Mouse (Mus musculus) adrenal gland, postnatal 25 days (tissue): ENCODE measurements around the gene Ifitm1. TPM values are rescaled to one million over a fixed set of nuclear protein-coding genes. Genes with fewer than 3 reads are reported as not detected.
"Not testable (repeated sequence)": the region's sequence is repeated elsewhere in the genome, so short reads cannot be mapped to it uniquely, and the experiment has no call there.

Source experiments
- DNase-seq: peaks from one replicate; pipeline ENCODE4 v3.0.0; 2021; ENCODE audit warnings: mixed read lengths
- total RNA-seq: library from RNA; stranded (reverse); gene quantifications from 2 replicates; pipeline ENCODE4 v1.2.3, GENCODE M21; 2021

Gene Ifitm1
- total RNA-seq, 1 experiment from 2014 or later = 3.9 TPM

GRCm38 (mm10) chr7:140951051-140951450 lies 16.0 kb upstream of the Ifitm1 start:
- DNase-seq = no peak

DNA sequence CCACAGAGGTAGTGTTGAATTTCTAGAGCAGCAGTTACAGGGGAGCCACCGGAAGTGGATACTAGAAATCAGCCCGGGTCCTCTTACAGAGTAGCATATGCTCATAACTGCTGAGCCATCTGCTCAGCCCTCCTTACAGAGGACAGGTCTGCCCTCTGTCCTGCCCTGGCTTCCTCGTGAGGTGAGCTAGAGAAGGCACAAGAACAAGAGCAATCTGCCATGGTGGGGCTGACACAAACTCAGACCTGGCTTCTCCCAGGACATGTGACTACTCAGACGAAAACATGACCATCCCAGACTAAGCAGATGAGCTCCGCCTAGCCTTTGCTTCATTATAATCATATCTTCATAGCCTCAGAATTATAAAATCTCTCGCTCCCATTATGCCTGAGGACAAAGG lies 15.3 kb upstream of the Ifitm1 start:
- DNase-seq = no peak

- DNase-seq = no peak
Observed at GRCm38 (mm10) chr7:140952441-140952840, 14.6 kb upstream of the Ifitm1 start.

DNA sequence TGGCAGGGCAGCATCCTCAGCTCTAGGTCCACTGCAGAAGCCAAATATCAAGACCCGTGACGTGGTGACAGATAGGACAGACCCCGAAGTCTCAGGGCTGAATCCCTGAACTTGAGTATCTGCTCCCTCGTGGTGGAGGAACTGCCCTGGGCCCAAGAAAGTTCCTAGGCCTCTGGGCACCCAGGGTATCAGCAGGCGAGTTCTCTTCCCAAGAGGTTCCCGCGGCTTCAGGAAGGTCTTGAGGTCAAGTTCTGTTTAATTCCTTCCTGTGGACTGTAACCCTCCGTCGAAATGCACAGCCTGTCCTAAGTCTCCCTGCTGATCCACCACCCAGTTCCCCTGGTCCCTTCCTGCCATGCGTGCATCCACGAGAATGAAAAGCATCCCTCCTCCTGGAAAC lies 13.9 kb upstream of the Ifitm1 start:
- DNase-seq = no peak

DNA sequence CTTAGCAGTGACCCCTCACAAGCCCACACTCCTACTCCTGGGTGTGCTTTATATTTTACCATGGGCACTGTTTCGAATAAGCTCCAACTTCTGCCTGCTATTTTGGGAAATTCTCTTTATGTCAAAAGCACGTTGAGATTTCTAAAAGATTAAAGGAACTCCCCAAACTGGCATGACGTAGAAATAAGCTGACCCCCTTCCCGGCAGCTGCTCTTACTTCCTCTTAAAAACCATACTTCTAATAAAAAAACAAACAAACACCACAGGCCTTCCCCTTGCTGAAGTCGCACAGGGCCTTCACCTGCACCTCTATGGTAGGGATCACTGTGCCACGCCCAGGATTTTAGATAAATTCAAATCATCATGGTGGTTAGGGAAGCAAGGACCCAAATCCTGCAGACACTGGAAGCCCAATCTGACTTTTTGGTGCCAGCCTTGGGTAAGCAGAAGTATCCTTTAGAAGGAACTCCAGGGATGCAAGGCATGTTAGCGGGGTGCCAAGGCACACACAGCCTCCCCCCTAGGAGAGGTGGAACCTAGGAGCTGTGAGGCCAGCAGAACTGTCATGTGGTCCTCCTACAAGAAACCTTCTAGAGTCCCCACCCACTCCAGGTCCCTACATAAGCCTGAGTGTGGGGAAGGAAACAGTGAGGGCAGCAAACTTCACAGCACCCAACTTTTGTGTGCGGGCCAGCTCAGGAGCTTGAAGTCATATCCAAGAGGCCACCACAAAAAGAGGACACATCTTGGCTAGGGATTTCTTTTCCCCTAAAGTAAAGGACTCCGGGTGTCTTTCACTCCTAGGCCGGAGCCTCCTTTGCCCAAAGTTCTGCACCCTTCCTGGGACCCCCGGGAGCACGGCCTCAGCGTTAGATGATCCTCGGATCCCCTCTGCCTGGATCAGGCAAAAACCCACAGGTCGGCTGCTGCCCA lies 13.0 kb upstream of the Ifitm1 start:
- no peak for DNase-seq

DNA sequence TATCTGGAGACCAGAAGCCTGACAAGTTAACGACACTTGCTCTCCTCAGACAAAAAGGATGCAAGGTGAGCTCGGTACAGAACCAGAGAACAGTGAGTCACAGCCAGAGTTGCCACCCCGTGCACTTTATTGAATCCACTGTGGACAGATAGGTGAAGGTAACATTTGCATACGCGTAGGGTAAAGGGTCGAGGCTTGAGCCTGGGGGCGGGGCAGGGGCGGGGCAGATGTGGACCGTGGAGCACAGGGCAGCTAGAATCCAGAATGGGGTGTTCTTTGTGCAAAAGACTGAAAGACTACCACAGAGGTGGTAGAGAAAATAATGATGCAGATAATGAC lies 12.3 kb upstream of the Ifitm1 start:
- DNase-seq = no peak

- DNase-seq = no peak
Observed at GRCm38 (mm10) chr7:140955342-140955741, 11.7 kb upstream of the Ifitm1 start.

DNA sequence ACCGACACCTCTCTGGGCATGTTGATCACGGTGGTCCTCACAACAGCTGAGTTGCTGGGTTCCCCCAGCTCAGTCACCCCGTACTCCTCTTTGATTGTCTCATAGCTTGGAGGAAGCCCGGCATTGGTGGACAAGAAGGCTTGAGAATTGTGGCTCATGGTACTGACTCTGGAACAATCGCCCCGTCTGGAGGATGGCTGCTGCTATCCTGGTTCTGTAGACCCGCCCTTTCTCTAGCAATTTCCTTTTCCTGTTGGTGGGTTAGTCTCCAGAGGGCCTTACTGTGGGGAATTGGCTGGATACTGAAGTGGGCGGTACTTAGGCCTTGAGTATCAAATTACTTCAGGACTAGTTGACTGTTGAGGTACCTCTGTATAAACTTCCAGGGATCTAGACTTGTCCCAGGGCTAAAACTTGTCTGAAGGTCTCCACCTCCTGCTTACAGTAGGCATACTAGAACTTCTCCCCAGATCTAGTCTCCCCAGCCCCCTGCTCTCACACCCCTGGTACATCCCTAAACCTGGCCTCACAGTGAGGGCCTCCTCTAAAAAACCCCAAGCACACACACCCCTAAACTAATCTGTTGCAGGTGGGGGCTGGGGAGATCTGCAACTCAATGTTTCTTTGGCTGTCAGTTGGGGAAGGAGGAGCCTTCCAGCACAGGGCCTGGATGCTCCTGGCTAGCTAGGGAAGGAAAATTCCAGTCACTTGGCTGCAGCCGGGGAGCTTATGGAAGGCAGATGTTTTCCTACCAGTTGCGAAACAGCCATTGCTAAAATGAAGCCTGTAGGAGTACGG lies 11.1 kb upstream of the Ifitm1 start, which contains the start of the genes Gm45717 and Ifitm2:
TSS of gene Gm45717 (minus strand) at position 180 of the 798 bp plus-strand sequence.
TSS of gene Ifitm2 (minus strand) at position 230 of the 798 bp plus-strand sequence.
- peak; percentile 56 for DNase-seq

- no peak for DNase-seq
Observed at GRCm38 (mm10) chr7:140956556-140956869, 10.5 kb upstream of the Ifitm1 start.

DNA sequence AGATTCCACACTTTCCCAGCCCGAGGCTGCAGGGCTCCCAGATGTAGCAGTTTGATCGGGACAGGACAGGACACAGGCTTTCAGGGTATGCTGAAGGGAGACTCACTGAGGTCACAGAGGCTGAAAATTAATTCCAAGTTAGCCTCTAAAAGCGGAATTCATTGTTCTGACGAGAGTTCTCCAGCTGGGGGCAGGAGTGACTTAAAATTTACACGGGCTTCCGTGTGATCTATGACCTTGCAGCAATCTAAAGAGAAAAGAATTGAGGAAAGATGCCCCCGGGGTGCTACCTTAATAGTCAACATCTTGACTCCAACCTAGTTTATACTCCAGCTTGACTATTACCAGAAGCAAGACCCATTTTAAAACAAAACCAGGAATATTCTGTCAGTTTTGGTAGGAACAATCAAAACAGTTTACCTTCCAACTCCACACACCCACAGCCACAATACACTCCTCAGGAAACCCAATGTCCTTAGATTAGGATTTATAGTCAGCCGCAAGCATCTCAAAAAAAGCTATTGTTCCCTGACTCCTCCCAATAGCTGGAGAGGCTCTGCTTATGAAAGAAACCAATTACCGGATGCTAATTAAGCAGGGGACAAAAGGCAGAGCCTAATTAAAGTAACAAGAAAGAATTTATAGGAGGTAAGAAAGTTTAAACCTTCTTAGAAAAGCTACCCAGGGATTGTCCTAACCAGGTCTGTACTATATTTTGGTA lies 7.7 kb upstream of the Ifitm1 start:
- no peak for DNase-seq

DNA sequence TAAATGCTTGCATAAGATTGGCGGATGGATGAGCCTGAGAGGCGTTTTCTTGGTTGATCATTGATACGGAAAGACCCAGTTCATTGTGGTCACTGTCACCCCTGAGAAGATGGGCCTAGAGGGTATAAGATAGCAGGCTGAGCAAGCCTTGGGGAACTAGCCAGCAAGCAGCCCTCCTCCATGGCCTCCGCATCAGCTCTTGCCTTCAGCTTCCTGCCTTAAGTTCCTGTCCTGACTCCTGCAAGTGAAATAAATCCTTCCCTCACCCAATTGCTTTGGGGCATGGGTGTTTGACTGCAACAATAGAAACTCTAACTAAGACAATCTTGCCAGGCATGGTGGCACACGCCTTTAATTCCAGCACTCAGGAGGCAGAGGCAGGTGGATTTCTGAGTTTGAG lies 7.0 kb upstream of the Ifitm1 start:
- no peak for DNase-seq

DNA sequence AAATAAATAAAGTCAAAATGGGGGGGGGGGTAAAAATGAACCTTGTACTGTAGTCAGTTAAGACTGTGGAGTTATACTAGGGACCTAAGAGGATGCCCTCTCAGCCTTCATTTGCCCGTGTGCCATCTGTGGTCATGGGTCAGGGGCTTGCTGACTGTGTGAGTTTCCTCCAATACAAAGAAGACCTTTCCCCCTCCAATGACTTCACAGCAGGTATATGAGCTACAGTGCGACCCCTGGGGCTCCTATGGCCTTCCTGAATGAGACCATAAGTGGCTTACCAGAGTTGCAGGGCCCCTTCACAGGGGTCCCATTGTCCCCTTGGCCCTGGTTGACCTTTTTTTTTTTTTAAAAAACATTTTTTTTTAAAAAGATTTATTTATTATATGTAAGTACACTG lies 5.6 kb upstream of the Ifitm1 start:
- DNase-seq = no peak

DNA sequence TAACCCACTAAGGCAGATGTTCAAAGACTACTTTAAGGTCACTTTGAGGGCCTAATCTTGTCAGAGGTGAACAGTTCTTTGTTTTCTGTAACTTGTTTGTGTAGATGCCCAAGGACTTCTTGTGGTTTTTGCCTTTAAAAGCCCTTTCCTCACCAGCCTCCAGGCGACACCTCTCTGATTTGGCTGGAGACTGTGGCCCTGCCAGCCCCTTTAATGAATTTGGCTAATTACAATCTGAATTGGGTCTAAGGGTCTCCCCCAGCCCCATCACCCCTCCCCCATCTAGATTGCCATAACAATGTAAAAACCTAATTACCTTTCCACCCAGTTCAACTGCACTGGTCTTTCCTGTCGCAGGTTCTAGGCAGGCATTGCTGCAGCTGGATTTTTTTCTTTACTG lies 4.3 kb upstream of the Ifitm1 start:
- no peak for DNase-seq

GRCm38 (mm10) chr7:140967862-140968591 lies 1.0 kb downstream of the Ifitm1 start:
- no peak for DNase-seq

DNA sequence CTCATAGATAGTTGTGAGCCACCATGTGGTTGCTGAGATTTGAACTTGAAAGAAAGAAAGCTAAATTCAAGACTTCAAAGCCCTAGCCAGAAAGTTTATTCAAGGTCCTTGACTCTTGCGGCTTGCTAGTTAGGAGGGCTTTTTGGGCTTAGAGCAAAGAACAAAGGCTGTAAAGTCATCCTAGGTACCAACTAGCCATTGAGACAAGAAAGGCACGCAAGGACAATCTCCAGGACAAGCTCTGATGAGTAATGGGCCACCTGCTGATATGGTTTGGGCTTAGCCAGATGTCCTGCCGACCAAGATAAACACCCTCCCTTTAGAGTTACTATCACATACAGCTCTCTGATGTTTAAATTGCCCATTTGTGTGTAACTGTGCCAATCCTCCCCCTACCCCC lies 1.7 kb downstream of the Ifitm1 start:
- DNase-seq = not testable (repeated sequence)

DNA sequence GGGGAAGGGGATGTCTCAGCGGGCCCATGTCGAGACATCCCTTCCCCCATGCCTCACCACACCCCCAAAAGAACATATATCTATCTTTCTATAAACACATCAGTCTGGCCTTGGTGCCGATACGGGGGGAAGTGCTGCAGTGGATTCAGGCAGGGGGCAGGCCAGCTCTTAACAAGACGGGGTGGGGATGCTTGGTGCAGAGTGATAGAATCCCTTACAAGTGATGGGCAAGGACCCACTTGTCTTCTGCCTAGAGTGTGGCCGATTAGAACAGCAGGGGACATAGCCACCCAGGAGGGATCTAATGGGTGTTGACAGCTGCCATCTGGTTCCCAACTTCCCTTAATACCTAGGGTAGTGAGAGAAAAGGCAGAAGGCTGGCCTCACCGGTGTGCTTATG lies 3.9 kb downstream of the Ifitm1 start:
- DNase-seq = no peak

DNA sequence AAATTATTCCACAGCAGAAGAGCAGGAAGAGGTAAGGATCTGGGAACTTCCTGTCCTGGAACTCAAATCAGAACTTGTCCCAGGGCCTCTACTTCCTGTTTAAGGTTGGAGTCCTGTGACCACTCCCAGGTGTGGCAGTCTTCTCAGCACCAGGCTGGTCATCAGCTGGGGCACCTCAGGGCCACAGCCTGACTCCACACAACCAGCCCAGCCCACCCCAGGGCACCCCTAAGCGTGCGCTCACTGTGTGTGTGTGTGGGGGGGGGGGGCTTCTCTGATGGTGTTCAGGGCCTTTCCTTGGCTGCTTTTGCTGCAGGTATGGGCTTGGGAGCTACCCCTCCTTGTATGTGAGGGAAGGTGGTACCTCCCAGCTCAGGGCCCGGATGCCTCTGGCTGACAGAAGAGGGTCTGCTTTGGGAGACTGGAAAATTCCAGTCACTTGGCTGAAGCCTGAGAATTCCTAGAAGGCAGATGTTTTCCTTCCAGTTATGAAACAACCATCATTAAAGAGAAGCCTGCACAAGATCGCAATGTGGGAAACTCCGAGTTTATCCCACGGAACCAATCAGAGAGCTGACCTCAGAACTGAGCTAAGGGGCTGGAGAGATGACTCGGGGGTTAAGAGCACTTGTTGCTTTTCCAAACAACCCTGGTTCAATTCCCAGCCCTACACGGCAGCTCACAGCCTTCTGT lies 4.6 kb downstream of the Ifitm1 start:
- no peak for DNase-seq

- DNase-seq = no peak
Observed at GRCm38 (mm10) chr7:140973396-140974165, 6.6 kb downstream of the Ifitm1 start.

DNA sequence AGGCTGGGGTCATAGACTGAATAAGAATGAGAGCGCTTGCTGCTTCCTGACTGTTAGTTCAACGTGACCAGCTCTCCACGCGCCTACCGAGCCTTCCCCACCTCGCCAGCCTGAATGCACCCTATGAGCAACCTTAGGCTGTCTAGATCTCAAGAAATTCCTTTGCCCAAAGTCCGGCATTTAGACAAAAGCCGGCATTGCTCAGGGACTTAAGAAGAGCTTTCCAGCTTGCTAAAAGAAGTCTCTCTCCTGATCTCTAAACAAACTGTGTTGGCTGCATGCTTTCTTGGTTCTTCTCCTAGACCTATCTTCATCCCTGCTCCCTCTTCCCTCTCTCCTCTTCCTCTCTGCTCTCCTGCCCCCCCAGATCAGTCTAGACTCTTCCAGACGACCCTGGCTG lies 7.9 kb downstream of the Ifitm1 start:
- no peak for DNase-seq

- no peak for DNase-seq
Observed at GRCm38 (mm10) chr7:140975465-140975864, 8.4 kb downstream of the Ifitm1 start.

DNA sequence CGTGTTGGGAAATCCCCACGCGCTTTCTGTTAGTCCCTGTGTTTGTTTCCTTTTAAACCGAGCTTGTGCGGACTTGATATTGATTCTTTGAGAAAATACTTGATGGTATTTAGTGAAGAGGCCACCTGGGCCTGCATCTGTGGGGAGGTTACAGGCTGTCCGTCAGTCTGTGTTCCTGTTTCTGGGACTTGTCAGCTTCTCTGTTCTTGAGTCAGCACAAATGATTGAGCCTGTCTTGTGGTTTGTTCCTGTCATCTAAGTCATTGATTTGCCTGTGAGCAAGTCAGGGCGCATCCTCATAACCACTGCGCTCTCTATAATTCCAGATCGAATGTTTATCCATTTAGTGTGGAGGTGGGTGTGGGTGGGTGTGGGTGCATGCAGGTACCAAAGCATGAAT lies 9.7 kb downstream of the Ifitm1 start:
- not testable (repeated sequence) for DNase-seq
